Mouse (Mus musculus) MEL (cell line): ENCODE results near the gene Pla2r1.

Source experiments
- HCFC1 ChIP-seq: IDR thresholded peaks from 2 replicates; pipeline ENCODE4 v1.6.1; 2012; ENCODE audit warnings: low read depth, mild to moderate bottlenecking, inconsistent platforms, low read length, improper control_type of control experiment, moderate library complexity
- POLR2AphosphoS2 ChIP-seq: IDR thresholded peaks from 2 replicates; pipeline ENCODE4 v1.6.1; 2011; ENCODE audit warnings: low read length, improper control_type of control experiment

GRCm38 (mm10) chr2:60534755-60535154, 18.4 kb downstream of the Pla2r1 start:
- no peak for TF ChIP-seq HCFC1
- TF ChIP-seq POLR2AphosphoS2 = no peak
